Mouse (Mus musculus): ENCODE measurements around the gene Myzap. TPM values are rescaled to one million over a fixed set of nuclear protein-coding genes. Genes with fewer than 3 reads are reported as not detected.

The Myzap gene
- polyA plus RNA-seq, 2 experiments: 1.8 to 2.5 TPM

- WGBS (ENCODE audit: insufficient replicate concordance): 19% methylated on average over 1 of the region's 1 CpGs
- H3K27ac ChIP-seq: no peak overlapping the region
- H3K9me3 ChIP-seq (ENCODE audit: control insufficient read depth, low read length): no peaks in the 10 kb centered on the region
- TF ChIP-seq CTCF (IDR thresholded peaks at IDR 0.05; ENCODE audit: low read depth): no peak
- TF ChIP-seq EP300 (IDR thresholded peaks at IDR 0.05; ENCODE audit: low read depth): no peak
- no peaks in the 10 kb centered on the region for H3K27me3 ChIP-seq (ENCODE audit: control insufficient read depth, insufficient read depth, low read length)
- H3K4me2 ChIP-seq (ENCODE audit: low read depth): no peak overlapping the region
- no peak for ATAC-seq (ENCODE audit: insufficient read depth)
- no peak overlapping the region for H3K4me3 ChIP-seq (ENCODE audit: insufficient read depth in 1 of 2, low read depth in 2 of 2, low read length in 2 of 2)
- H3K36me3 ChIP-seq (replicated peaks; ENCODE audit: control insufficient read depth, insufficient read depth, low read depth): no peaks in the 10 kb centered on the region
- no peak for DNase-seq (ENCODE audit: low read depth in 3 of 3, low spot score in 3 of 3)
- no peaks in the 10 kb centered on the region for H3K4me1 ChIP-seq (replicated peaks; ENCODE audit: control insufficient read depth in 2 of 2, insufficient read depth in 2 of 2, low read length in 1 of 2)
- H3K9ac ChIP-seq (replicated peaks): no peak overlapping the region
Measured at GRCm38 (mm10) chr9:71582771-71583170, 9.4 kb downstream of the Myzap start.

DNA sequence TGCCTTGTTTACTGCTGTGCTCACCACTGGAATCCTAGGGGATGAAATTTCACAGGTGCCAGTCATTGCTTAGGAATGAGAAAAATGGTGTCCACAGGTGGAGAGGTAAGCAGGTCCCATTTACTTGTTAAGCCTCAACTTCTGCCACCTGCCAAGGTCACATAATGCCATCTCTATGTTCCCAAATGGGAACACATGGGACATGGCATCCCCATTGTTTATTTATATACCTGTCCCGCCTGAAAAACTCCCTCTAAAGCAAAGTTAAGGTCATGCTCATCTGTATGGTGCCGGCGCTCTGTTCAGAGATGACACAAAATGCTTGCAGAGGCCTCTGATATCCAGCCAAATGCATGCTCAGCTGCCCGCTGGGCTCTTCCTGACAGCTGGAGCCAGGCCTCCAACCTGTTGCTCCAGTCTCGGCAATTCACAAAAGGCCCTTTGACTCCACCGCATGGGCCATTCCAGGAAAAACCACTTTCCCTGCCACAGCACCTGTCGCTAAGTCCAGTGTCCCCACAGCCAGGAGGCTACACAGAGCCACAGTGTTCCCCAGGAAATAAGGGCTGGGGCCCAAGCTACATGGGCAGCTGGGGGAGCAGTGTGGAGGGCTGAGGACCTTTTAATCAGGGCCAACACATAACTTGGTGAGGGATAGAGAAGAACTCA lies 13.1 kb downstream of the Myzap start:
- no peak for TF ChIP-seq CTCF (IDR thresholded peaks at IDR 0.05; ENCODE audit: low read depth)
- no peak for TF ChIP-seq EP300 (IDR thresholded peaks at IDR 0.05; ENCODE audit: low read depth)
- Histone ChIP-seq H3K4me3 (ENCODE audit: insufficient read depth in 1 of 2, low read depth in 2 of 2, low read length in 2 of 2) (no peak overlapping the region), H3K27me3 (ENCODE audit: control insufficient read depth, insufficient read depth, low read length) (no peaks in the 10 kb centered on the region), H3K27ac (no peak overlapping the region), H3K9me3 (ENCODE audit: control insufficient read depth, low read length) (no peaks in the 10 kb centered on the region), H3K4me1 (replicated peaks; ENCODE audit: control insufficient read depth in 2 of 2, insufficient read depth in 2 of 2, low read length in 1 of 2) (no peaks in the 10 kb centered on the region), H3K4me2 (ENCODE audit: low read depth) (no peak overlapping the region), H3K9ac (replicated peaks) (no peak overlapping the region), H3K36me3 (replicated peaks; ENCODE audit: control insufficient read depth, insufficient read depth, low read depth) (no peaks in the 10 kb centered on the region)
- ATAC-seq (ENCODE audit: insufficient read depth) (no peak), DNase-seq (ENCODE audit: low read depth in 3 of 3, low spot score in 3 of 3) (no peak)
- WGBS (ENCODE audit: insufficient replicate concordance): 69% methylated on average over 7 of the region's 7 CpGs

GRCm38 (mm10) chr9:71574440-71574839 lies 17.7 kb downstream of the Myzap start:
- Histone ChIP-seq H3K4me2 (ENCODE audit: low read depth) (no peak overlapping the region), H3K27ac (no peak overlapping the region), H3K9me3 (ENCODE audit: control insufficient read depth, low read length) (no peaks in the 10 kb centered on the region), H3K27me3 (ENCODE audit: control insufficient read depth, insufficient read depth, low read length) (no peaks in the 10 kb centered on the region), H3K36me3 (replicated peaks; ENCODE audit: control insufficient read depth, insufficient read depth, low read depth) (no peaks in the 10 kb centered on the region), H3K4me3 (ENCODE audit: insufficient read depth in 1 of 2, low read depth in 2 of 2, low read length in 2 of 2) (no peak overlapping the region), H3K9ac (replicated peaks) (no peak overlapping the region), H3K4me1 (replicated peaks; ENCODE audit: control insufficient read depth in 2 of 2, insufficient read depth in 2 of 2, low read length in 1 of 2) (no peaks in the 10 kb centered on the region)
- TF ChIP-seq EP300 (IDR thresholded peaks at IDR 0.05; ENCODE audit: low read depth) (no peak), CTCF (IDR thresholded peaks at IDR 0.05; ENCODE audit: low read depth) (no peak)
- no peak for DNase-seq (ENCODE audit: low read depth in 3 of 3, low spot score in 3 of 3)
- ATAC-seq (ENCODE audit: insufficient read depth): no peak
- WGBS (ENCODE audit: insufficient replicate concordance): 66% methylated on average over 3 of the region's 3 CpGs

DNA sequence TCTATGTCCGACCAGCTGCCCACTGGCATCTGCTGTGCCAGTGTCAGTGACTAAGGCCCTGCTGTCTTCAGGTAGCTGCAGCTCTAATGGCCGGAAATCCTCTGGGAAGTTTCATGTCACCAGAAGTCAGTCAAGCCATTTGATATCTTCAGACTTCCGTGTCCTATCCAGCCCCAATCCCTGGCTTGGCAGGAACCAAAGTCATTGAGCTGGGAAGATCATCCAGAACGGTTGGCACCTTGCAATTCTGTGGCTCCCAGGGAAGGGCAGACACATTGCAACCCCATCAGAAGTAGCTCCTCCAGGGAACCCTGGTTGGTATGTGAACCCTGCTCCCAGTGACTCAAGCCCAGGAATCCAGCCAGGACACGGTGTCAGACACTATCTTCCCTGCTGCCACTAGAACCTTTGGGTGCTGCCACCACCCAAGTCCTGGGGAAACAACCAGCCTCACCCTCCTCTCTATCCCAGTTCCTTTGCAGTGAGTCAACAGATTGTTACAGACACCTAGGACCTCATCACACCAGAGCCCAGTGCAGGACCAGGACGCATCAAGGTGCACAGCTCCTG lies 18.3 kb downstream of the Myzap start:
- Histone ChIP-seq H3K4me3 (ENCODE audit: insufficient read depth in 1 of 2, low read depth in 2 of 2, low read length in 2 of 2) (no peak overlapping the region), H3K36me3 (replicated peaks; ENCODE audit: control insufficient read depth, insufficient read depth, low read depth) (no peaks in the 10 kb centered on the region), H3K4me1 (replicated peaks; ENCODE audit: control insufficient read depth in 2 of 2, insufficient read depth in 2 of 2, low read length in 1 of 2) (no peaks in the 10 kb centered on the region), H3K27ac (no peak overlapping the region), H3K4me2 (ENCODE audit: low read depth) (no peak overlapping the region), H3K27me3 (ENCODE audit: control insufficient read depth, insufficient read depth, low read length) (no peaks in the 10 kb centered on the region), H3K9ac (replicated peaks) (no peak overlapping the region), H3K9me3 (ENCODE audit: control insufficient read depth, low read length) (no peaks in the 10 kb centered on the region)
- 62% methylated on average over 6 of the region's 6 CpGs for WGBS (ENCODE audit: insufficient replicate concordance)
- ATAC-seq (ENCODE audit: insufficient read depth) (no peak), DNase-seq (ENCODE audit: low read depth in 3 of 3, low spot score in 3 of 3) (no peak)
- TF ChIP-seq EP300 (IDR thresholded peaks at IDR 0.05; ENCODE audit: low read depth) (no peak), CTCF (IDR thresholded peaks at IDR 0.05; ENCODE audit: low read depth) (no peak)

DNA sequence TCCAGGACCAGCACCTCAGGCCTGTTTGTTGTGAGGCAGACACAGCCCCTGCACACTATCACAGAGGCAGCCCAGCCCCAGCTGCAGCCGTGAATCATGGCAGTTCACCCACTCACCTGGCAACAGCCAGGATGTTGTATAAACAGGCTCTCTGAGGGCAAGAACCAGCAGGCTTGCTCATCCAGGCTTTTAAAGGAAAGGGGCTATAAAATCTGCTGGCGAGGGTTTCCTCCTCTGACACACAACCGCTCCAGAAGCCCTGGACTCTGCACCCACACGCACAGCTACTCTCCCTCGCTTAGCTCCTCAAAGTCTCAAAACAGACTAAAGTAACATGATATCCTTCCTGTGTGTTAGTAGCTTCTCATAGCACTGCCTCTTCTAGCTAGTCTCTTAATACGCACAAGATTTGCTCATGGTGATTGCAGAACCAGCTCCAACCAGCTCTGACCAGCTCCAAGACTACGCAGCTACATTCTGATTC lies 21.0 kb downstream of the Myzap start:
- no peak for TF ChIP-seq EP300 (IDR thresholded peaks at IDR 0.05; ENCODE audit: low read depth)
- no peak for TF ChIP-seq CTCF (IDR thresholded peaks at IDR 0.05; ENCODE audit: low read depth)
- no peaks in the 10 kb centered on the region for H3K27me3 ChIP-seq (ENCODE audit: control insufficient read depth, insufficient read depth, low read length)
- H3K4me2 ChIP-seq (ENCODE audit: low read depth): no peak overlapping the region
- ATAC-seq (ENCODE audit: insufficient read depth): no peak
- DNase-seq (ENCODE audit: low read depth in 3 of 3, low spot score in 3 of 3): no peak
- H3K4me1 ChIP-seq (replicated peaks; ENCODE audit: control insufficient read depth in 2 of 2, insufficient read depth in 2 of 2, low read length in 1 of 2): 0 out of 4 replicates have a peak, but pooled peaks cover 0 to 2% of the 10 kb centered on the region in 2 experiments
- no peak overlapping the region for H3K4me3 ChIP-seq (ENCODE audit: insufficient read depth in 1 of 2, low read depth in 2 of 2, low read length in 2 of 2)
- no peaks in the 10 kb centered on the region for H3K36me3 ChIP-seq (replicated peaks; ENCODE audit: control insufficient read depth, insufficient read depth, low read depth)
- no peaks in the 10 kb centered on the region for H3K9me3 ChIP-seq (ENCODE audit: control insufficient read depth, low read length)
- WGBS (ENCODE audit: insufficient replicate concordance): 66% methylated on average over 7 of the region's 7 CpGs
- no peak overlapping the region for H3K9ac ChIP-seq (replicated peaks)
- H3K27ac ChIP-seq: no peak overlapping the region

Measured in liver, embryonic 14.5 days (tissue).